Mouse (Mus musculus) heart, embryonic 11.5 days (tissue): ENCODE data around the gene Chic2. TPM values are rescaled to one million over a fixed set of nuclear protein-coding genes. Genes with fewer than 3 reads are reported as not detected.

Source experiments
- ATAC-seq: fragments of 200-750 bp; cut with Nextera tagmentation; replicated peaks from 2 replicates; pipeline ENCODE4 v1.8.0; 2017; ENCODE audit warnings: moderate library complexity; ENCODE audit not compliant: insufficient number of reproducible peaks, low FRiP score, low TSS enrichment
- H3K27ac ChIP-seq: fragments of 300-500 bp; sonication (generic); 2 replicates; pipeline ENCODE4 v1.5.1; 2014; ENCODE audit warnings: mild to moderate bottlenecking, low read depth, low read length
- H3K27me3 ChIP-seq: fragments of 300-500 bp; sonication (generic); 2 replicates; pipeline ENCODE4 v1.6.1; 2014; ENCODE audit warnings: mild to moderate bottlenecking, low read length, mixed read lengths; ENCODE audit not compliant: control insufficient read depth, insufficient read depth
- H3K36me3 ChIP-seq: fragments of 300-500 bp; sonication (generic); 2 replicates; pipeline ENCODE4 v1.6.1; 2014; ENCODE audit warnings: mild to moderate bottlenecking, low read length, moderate library complexity, mixed read lengths; ENCODE audit not compliant: control insufficient read depth, insufficient read depth
- H3K4me1 ChIP-seq: fragments of 300-500 bp; sonication (generic); 2 replicates; pipeline ENCODE4 v1.6.1; 2014; ENCODE audit warnings: low read length; ENCODE audit not compliant: control insufficient read depth, insufficient read depth
- H3K4me2 ChIP-seq: fragments of 300-500 bp; sonication (generic); 2 replicates; pipeline ENCODE4 v1.6.1; 2014; ENCODE audit warnings: mild to moderate bottlenecking, moderate library complexity
- H3K4me3 ChIP-seq: fragments of 300-500 bp; sonication (generic); 2 replicates; pipeline ENCODE4 v1.5.1; 2014; ENCODE audit warnings: low read depth, low read length
- H3K9ac ChIP-seq: fragments of 300-500 bp; sonication (generic); 2 replicates; pipeline ENCODE4 v1.6.1; 2014; ENCODE audit warnings: mild to moderate bottlenecking, low read depth, low read length, moderate library complexity
- H3K9me3 ChIP-seq: fragments of 300-500 bp; sonication (generic); replicated peaks from 2 replicates; pipeline ENCODE4 v1.6.1; 2016; ENCODE audit warnings: low read length; ENCODE audit not compliant: control insufficient read depth
- WGBS: fragments of 180-500 bp; shearing (Covaris S2); extraction: QIAGEN DNeasy Blood & Tissue Kit; methylation state at CpG from one replicate; pipeline ENCODE4 v1.1.7; 2014; ENCODE audit not compliant: insufficient replicate concordance; 5-methylcytosine and 5-hydroxymethylcytosine counted together
- polyA plus RNA-seq: library from polyadenylated mRNA; unstranded; fragments of >200 nt; fragmentation: Nextera tagmentation; extraction: Ambion mirVana; gene quantifications from 2 replicates; pipeline ENCODE4 v1.2.1, GENCODE M21; 2014

The Chic2 gene
- polyA plus RNA-seq, 1 experiment from 2014 or later = 28.7 TPM

- no peak overlapping the region for H3K4me3 ChIP-seq
- no peak overlapping the region for H3K4me2 ChIP-seq
- H3K9me3 ChIP-seq = no peaks in the 10 kb centered on the region
- no peaks in the 10 kb centered on the region for H3K4me1 ChIP-seq
- no peak for ATAC-seq
- no peak overlapping the region for H3K9ac ChIP-seq
- H3K36me3 ChIP-seq = peaks cover 4% of the 10 kb centered on the region
- no peak overlapping the region for H3K27ac ChIP-seq
- no peaks in the 10 kb centered on the region for H3K27me3 ChIP-seq
- 64% methylated on average over 4 of the region's 4 CpGs for WGBS
Measured at GRCm38 (mm10) chr5:75011985-75012738, 32.4 kb downstream of the Chic2 start.

DNA sequence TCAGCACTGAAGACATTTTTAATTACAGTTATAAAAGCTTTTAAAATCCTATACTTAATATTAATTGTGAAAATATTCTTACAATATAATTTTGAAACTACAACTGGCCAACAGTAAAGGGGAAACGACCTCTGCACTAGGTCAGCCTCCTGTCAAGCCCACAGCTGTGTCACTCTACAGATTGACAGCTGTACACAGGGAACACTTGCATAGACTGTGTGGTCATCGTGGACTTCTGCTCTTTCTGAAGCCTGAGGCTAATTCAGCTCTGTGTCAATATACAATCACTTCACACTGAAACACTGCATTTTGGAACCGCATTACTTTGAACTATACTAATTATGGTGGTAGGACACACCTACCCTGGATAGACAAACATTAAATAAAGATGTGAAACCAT, 39.8 kb downstream of the Chic2 start:
- Histone ChIP-seq H3K9ac (no peak overlapping the region), H3K36me3 (peaks cover 4% of the 10 kb centered on the region), H3K4me2 (no peak overlapping the region), H3K4me1 (no peaks in the 10 kb centered on the region), H3K27ac (no peak overlapping the region), H3K4me3 (no peak overlapping the region), H3K9me3 (no peaks in the 10 kb centered on the region), H3K27me3 (no peaks in the 10 kb centered on the region)
- no peak for ATAC-seq
- 68% methylated on average over 3 of the region's 3 CpGs for WGBS

DNA sequence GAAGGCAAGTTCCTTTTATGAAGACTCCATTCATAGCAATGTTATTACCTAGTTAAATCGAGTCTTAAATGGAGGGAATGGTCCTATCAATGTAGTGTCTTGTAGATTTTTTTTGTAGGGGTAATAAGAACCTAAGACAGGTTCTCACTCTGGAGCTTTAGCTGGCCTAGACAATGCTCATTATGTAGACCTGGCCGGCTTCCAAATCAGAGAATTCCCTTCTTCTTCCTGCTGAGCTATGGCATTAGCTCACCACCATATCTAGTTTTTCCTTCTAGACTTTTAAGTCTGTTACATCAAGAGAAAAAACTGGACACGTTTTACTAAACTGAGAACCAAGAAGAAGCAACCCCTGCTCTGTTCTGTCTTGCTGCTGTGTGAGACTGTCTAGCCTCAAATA, 42.5 kb downstream of the Chic2 start:
- H3K27me3 ChIP-seq = no peaks in the 10 kb centered on the region
- no peaks in the 10 kb centered on the region for H3K9me3 ChIP-seq
- no peak for ATAC-seq
- 70% methylated on average over 3 of the region's 3 CpGs for WGBS
- H3K4me3 ChIP-seq = no peak overlapping the region
- H3K4me1 ChIP-seq = no peaks in the 10 kb centered on the region
- no peak overlapping the region for H3K4me2 ChIP-seq
- H3K27ac ChIP-seq = no peak overlapping the region
- no peaks in the 10 kb centered on the region; the same call in 1 of the 2 replicates for H3K36me3 ChIP-seq
- H3K9ac ChIP-seq = no peak overlapping the region

DNA sequence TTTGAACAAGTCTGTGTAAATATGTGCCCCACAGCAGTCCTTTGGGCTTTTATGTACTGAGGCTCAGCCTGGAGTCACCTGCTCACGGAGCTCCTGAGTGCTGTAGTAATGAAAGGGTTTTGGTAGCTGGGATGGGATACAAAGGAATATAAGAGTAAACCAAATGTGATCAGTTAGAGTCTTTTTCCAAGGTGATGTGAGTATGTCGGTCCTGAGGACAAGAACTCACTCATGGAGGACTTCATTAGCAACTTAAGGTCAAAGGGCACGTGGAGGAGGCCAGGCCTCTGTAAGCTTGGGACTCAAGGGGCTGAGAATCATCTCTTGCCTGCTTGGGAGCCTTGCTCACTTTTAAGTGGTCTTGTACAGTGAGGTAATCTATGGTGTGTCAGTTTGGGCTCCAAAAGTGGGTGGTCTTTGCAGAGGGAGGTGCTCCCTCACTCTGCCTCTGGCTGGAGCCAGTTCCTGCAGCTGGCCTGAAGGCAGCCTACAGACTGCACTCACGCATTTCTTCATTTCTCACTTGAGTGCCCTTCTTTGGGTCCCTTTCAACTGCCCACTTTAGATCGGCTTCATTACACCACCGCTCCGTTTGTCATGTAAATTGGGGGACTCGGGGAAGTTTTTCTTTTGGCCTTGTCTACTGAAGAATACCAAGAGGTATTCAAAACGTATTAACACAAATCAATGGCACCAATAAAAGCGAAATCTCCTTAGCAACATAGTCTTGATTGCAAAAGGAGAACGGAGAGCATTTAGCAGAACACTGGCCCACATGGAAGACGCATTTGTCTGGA, 45.7 kb downstream of the Chic2 start:
- Histone ChIP-seq H3K9me3 (no peaks in the 10 kb centered on the region), H3K36me3 (peaks cover 5% of the 10 kb centered on the region; the same call in 1 of the 2 replicates), H3K27me3 (no peaks in the 10 kb centered on the region), H3K4me2 (no peak overlapping the region), H3K27ac (no peak overlapping the region), H3K4me3 (no peak overlapping the region), H3K9ac (no peak overlapping the region), H3K4me1 (no peaks in the 10 kb centered on the region)
- WGBS = 82% methylated on average over 12 of the region's 12 CpGs
- no peak for ATAC-seq

GRCm38 (mm10) chr5:74994947-74995346, 49.6 kb downstream of the Chic2 start:
- no peak overlapping the region for H3K4me2 ChIP-seq
- H3K27ac ChIP-seq = no peak overlapping the region
- no peaks in the 10 kb centered on the region for H3K9me3 ChIP-seq
- no peak for ATAC-seq
- H3K27me3 ChIP-seq = no peaks in the 10 kb centered on the region
- no peak overlapping the region for H3K9ac ChIP-seq
- H3K4me3 ChIP-seq = no peak overlapping the region
- no peaks in the 10 kb centered on the region for H3K4me1 ChIP-seq
- peaks cover 5% of the 10 kb centered on the region; the same call in 1 of the 2 replicates for H3K36me3 ChIP-seq
- WGBS = 67% methylated on average over 8 of the region's 8 CpGs

- H3K27me3 ChIP-seq = no peaks in the 10 kb centered on the region
- no peaks in the 10 kb centered on the region for H3K36me3 ChIP-seq
- no peak overlapping the region for H3K4me3 ChIP-seq
- H3K4me2 ChIP-seq = no peak overlapping the region
- WGBS = 71% methylated on average over 5 of the region's 5 CpGs
- H3K27ac ChIP-seq = no peak overlapping the region
- H3K9ac ChIP-seq = no peak overlapping the region
- no peaks in the 10 kb centered on the region for H3K9me3 ChIP-seq
- ATAC-seq = no peak
- H3K4me1 ChIP-seq = peaks cover 3% of the 10 kb centered on the region; the same call in 1 of the 2 replicates
Measured at GRCm38 (mm10) chr5:74984101-74984500, 60.5 kb downstream of the Chic2 start.

DNA sequence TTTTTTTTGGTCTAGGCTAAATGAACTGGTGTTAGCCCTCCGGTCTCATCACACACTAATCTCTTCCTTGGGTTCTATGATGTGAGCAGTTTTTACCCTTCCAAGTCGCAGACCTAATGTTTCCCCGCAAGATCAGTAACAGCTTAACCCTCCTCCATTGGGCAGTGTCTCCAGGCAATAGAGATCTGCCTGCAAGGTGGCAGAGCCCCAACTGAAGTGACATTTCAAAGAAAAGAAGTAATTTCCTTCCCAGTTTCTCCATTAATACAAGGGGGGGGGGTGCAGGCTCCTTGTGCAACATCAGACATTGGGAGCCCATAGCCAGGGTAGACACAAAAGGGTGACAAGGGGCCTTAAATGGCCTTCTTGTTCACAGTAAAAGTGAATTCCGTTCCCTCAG, 64.0 kb downstream of the Chic2 start:
- Histone ChIP-seq H3K36me3 (no peaks in the 10 kb centered on the region), H3K9ac (no peak overlapping the region), H3K4me3 (no peak overlapping the region), H3K27ac (no peak overlapping the region), H3K4me1 (peaks cover 3% of the 10 kb centered on the region; the same call in 1 of the 2 replicates), H3K4me2 (peak overlapping the region; percentile 24; the same call in 1 of the 2 replicates), H3K27me3 (no peaks in the 10 kb centered on the region), H3K9me3 (no peaks in the 10 kb centered on the region)
- no peak for ATAC-seq
- WGBS = 68% methylated on average over 4 of the region's 4 CpGs

GRCm38 (mm10) chr5:74980154-74980553, 64.4 kb downstream of the Chic2 start:
- no peak for ATAC-seq
- peak overlapping the region; percentile 24 for H3K4me2 ChIP-seq
- no peak overlapping the region; the same call in 1 of the 2 replicates for H3K27ac ChIP-seq
- H3K9me3 ChIP-seq = no peaks in the 10 kb centered on the region
- H3K27me3 ChIP-seq = no peaks in the 10 kb centered on the region
- H3K9ac ChIP-seq = no peak overlapping the region
- H3K4me3 ChIP-seq = no peak overlapping the region
- no peaks in the 10 kb centered on the region for H3K36me3 ChIP-seq
- WGBS = 14% methylated on average over 7 of the region's 7 CpGs
- H3K4me1 ChIP-seq = peaks cover 3% of the 10 kb centered on the region; the same call in 1 of the 2 replicates
